Mouse (Mus musculus): ENCODE measurements around the gene Ormdl3. TPM values are rescaled to one million over a fixed set of nuclear protein-coding genes. Genes with fewer than 3 reads are reported as not detected.
"Not testable (repeated sequence)": the region's sequence is repeated elsewhere in the genome, so short reads cannot be mapped to it uniquely, and the experiment has no call there.

Gene Ormdl3
- polyA plus RNA-seq (2015; fragmentation: Nextera tagmentation; extraction: Ambion mirVana): 55.6 and 68.0 TPM in 2 replicates

- Histone ChIP-seq H3K9me3 (replicated peaks) (no peaks in the 10 kb centered on the region), H3K27me3 (no peaks in the 10 kb centered on the region), H3K4me2 (peak within 1 kb of the TSS; percentile 86), H3K36me3 (peaks cover 14% of the 10 kb centered on the region), H3K4me3 (peak within 1 kb of the TSS; percentile 94), H3K27ac (peak within 1 kb of the TSS; percentile 96), H3K9ac (peak within 1 kb of the TSS; percentile 88), H3K4me1 (replicated peaks) (peaks cover 70% of the 10 kb centered on the region)
- under 1% methylated on average over 49 of the region's 49 CpGs for WGBS
- ATAC-seq (replicated peaks; ENCODE audit: insufficient number of reproducible peaks, insufficient read depth, low FRiP score, low read depth): peak; percentile 87
Measured at GRCm38 (mm10) chr11:98586892-98587563, at the start of gene Ormdl3. Gene Ormdl3 (minus strand): TSS chr11:98587368.

- not testable (repeated sequence) for H3K27ac ChIP-seq; H3K4me1 ChIP-seq (replicated peaks); H3K4me2 ChIP-seq; ATAC-seq (replicated peaks; ENCODE audit: insufficient number of reproducible peaks, insufficient read depth, low FRiP score, low read depth); H3K27me3 ChIP-seq; H3K9me3 ChIP-seq (replicated peaks); H3K4me3 ChIP-seq; H3K36me3 ChIP-seq; H3K9ac ChIP-seq
- WGBS: 32% methylated on average over 10 of the region's 10 CpGs
Measured at GRCm38 (mm10) chr11:98635312-98635970, 48.3 kb upstream of the Ormdl3 start.

- Histone ChIP-seq H3K9ac (no peak overlapping the region), H3K9me3 (replicated peaks) (no peaks in the 10 kb centered on the region), H3K27me3 (no peaks in the 10 kb centered on the region), H3K4me2 (no peak overlapping the region), H3K27ac (no peak overlapping the region), H3K4me1 (replicated peaks) (no peaks in the 10 kb centered on the region), H3K36me3 (no peaks in the 10 kb centered on the region), H3K4me3 (no peak overlapping the region)
- WGBS: 76% methylated on average over 5 of the region's 5 CpGs
- ATAC-seq (replicated peaks; ENCODE audit: insufficient number of reproducible peaks, insufficient read depth, low FRiP score, low read depth): no peak
Measured at GRCm38 (mm10) chr11:98630646-98631045, 43.5 kb upstream of the Ormdl3 start.

GRCm38 (mm10) chr11:98628706-98629105 lies 41.5 kb upstream of the Ormdl3 start:
- Histone ChIP-seq H3K4me3 (no peak overlapping the region), H3K9ac (no peak overlapping the region), H3K27me3 (no peaks in the 10 kb centered on the region), H3K9me3 (replicated peaks) (no peaks in the 10 kb centered on the region), H3K4me1 (replicated peaks) (no peaks in the 10 kb centered on the region), H3K27ac (no peak overlapping the region), H3K36me3 (no peaks in the 10 kb centered on the region), H3K4me2 (no peak overlapping the region)
- ATAC-seq (replicated peaks; ENCODE audit: insufficient number of reproducible peaks, insufficient read depth, low FRiP score, low read depth): no peak
- 84% methylated on average over 3 of the region's 3 CpGs for WGBS

GRCm38 (mm10) chr11:98625611-98626410 lies 38.6 kb upstream of the Ormdl3 start, which contains the start of the genes Gm12355 and Gsdma3:
Gene Gm12355 (minus strand): TSS chr11:98625661.
Gene Gsdma3 (plus strand): TSS chr11:98626360.
- 81% methylated on average over 10 of the region's 10 CpGs for WGBS
- no peaks in the 10 kb centered on the region for H3K4me1 ChIP-seq (replicated peaks)
- ATAC-seq (replicated peaks; ENCODE audit: insufficient number of reproducible peaks, insufficient read depth, low FRiP score, low read depth): no peak

GRCm38 (mm10) chr11:98624381-98624780 lies 37.2 kb upstream of the Ormdl3 start:
- not testable (repeated sequence) for H3K27me3 ChIP-seq; H3K4me1 ChIP-seq (replicated peaks); H3K4me3 ChIP-seq; H3K27ac ChIP-seq; H3K4me2 ChIP-seq; H3K9me3 ChIP-seq (replicated peaks); ATAC-seq (replicated peaks; ENCODE audit: insufficient number of reproducible peaks, insufficient read depth, low FRiP score, low read depth); H3K36me3 ChIP-seq; H3K9ac ChIP-seq
- WGBS: 68% methylated on average over 2 of the region's 2 CpGs

More at GRCm38 (mm10) chr11:98625611-98626410, 38.6 kb upstream of the Ormdl3 start, which contains the start of the genes Gm12355 and Gsdma3:
- no peak within 1 kb of the TSS for H3K4me3 ChIP-seq
- H3K4me2 ChIP-seq: no peak within 1 kb of the TSS
- no peak within 1 kb of the TSS for H3K27ac ChIP-seq
- H3K36me3 ChIP-seq: no peaks in the 10 kb centered on the region
- no peak within 1 kb of the TSS for H3K9ac ChIP-seq
- no peaks in the 10 kb centered on the region for H3K27me3 ChIP-seq
- no peaks in the 10 kb centered on the region for H3K9me3 ChIP-seq (replicated peaks)

GRCm38 (mm10) chr11:98623981-98624380 lies 36.8 kb upstream of the Ormdl3 start:
- not testable (repeated sequence) for H3K36me3 ChIP-seq; H3K27ac ChIP-seq; H3K9ac ChIP-seq; ATAC-seq (replicated peaks; ENCODE audit: insufficient number of reproducible peaks, insufficient read depth, low FRiP score, low read depth); H3K4me1 ChIP-seq (replicated peaks); H3K9me3 ChIP-seq (replicated peaks); H3K27me3 ChIP-seq; H3K4me2 ChIP-seq; H3K4me3 ChIP-seq
- 68% methylated on average over 6 of the region's 6 CpGs for WGBS

- Histone ChIP-seq H3K36me3 (no peaks in the 10 kb centered on the region), H3K27ac (no peak overlapping the region), H3K9me3 (replicated peaks) (no peaks in the 10 kb centered on the region), H3K9ac (no peak overlapping the region), H3K4me3 (no peak overlapping the region), H3K4me2 (no peak overlapping the region), H3K27me3 (no peaks in the 10 kb centered on the region), H3K4me1 (replicated peaks) (no peaks in the 10 kb centered on the region)
- ATAC-seq (replicated peaks; ENCODE audit: insufficient number of reproducible peaks, insufficient read depth, low FRiP score, low read depth): no peak
- WGBS: 90% methylated on average over 13 of the region's 13 CpGs
Measured at GRCm38 (mm10) chr11:98620791-98621190, 33.6 kb upstream of the Ormdl3 start.

- H3K27me3 ChIP-seq: peaks cover 13% of the 10 kb centered on the region
- no peak overlapping the region for H3K9ac ChIP-seq
- H3K27ac ChIP-seq: no peak overlapping the region
- no peaks in the 10 kb centered on the region for H3K36me3 ChIP-seq
- no peak overlapping the region for H3K4me2 ChIP-seq
- no peaks in the 10 kb centered on the region for H3K9me3 ChIP-seq (replicated peaks)
- H3K4me3 ChIP-seq: no peak overlapping the region
- peaks cover 8% of the 10 kb centered on the region for H3K4me1 ChIP-seq (replicated peaks)
- 7% methylated on average over 3 of the region's 3 CpGs for WGBS
- no peak for ATAC-seq (replicated peaks; ENCODE audit: insufficient number of reproducible peaks, insufficient read depth, low FRiP score, low read depth)
Measured at GRCm38 (mm10) chr11:98606763-98607162, 19.6 kb upstream of the Ormdl3 start.

GRCm38 (mm10) chr11:98604911-98605310 lies 17.7 kb upstream of the Ormdl3 start:
- not testable (repeated sequence) for ATAC-seq (replicated peaks; ENCODE audit: insufficient number of reproducible peaks, insufficient read depth, low FRiP score, low read depth); H3K4me2 ChIP-seq; H3K9ac ChIP-seq; H3K36me3 ChIP-seq; H3K4me3 ChIP-seq; H3K27ac ChIP-seq; H3K9me3 ChIP-seq (replicated peaks)
- Histone ChIP-seq H3K4me1 (replicated peaks) (peaks cover 20% of the 10 kb centered on the region), H3K27me3 (peaks cover 15% of the 10 kb centered on the region)
- WGBS: 53% methylated on average over 6 of the region's 6 CpGs

GRCm38 (mm10) chr11:98603953-98604352 lies 16.8 kb upstream of the Ormdl3 start:
- H3K4me1 ChIP-seq (replicated peaks): peaks cover 26% of the 10 kb centered on the region
- H3K27me3 ChIP-seq: peaks cover 24% of the 10 kb centered on the region
- no peaks in the 10 kb centered on the region for H3K9me3 ChIP-seq (replicated peaks)
- no peak overlapping the region for H3K4me3 ChIP-seq
- no peak overlapping the region for H3K9ac ChIP-seq
- H3K36me3 ChIP-seq: no peaks in the 10 kb centered on the region
- ATAC-seq (replicated peaks; ENCODE audit: insufficient number of reproducible peaks, insufficient read depth, low FRiP score, low read depth): no peak
- H3K27ac ChIP-seq: no peak overlapping the region
- no peak overlapping the region for H3K4me2 ChIP-seq
- 75% methylated on average over 2 of the region's 2 CpGs for WGBS

Data from heart, embryonic 15.5 days (tissue).